Mouse (Mus musculus) limb, embryonic 10.5 days (tissue): Measurements from ENCODE around the gene Dera. TPM values are rescaled to one million over a fixed set of nuclear protein-coding genes. Genes with fewer than 3 reads are reported as not detected.

Experiments
- DNase-seq: peaks from one replicate; pipeline ENCODE4 v3.0.0-alpha.2; 2017; ENCODE audit warnings: low spot score
- H3K27ac ChIP-seq: fragments of 300-500 bp; sonication (generic); 2 replicates; pipeline ENCODE4 v1.5.1; 2016; ENCODE audit warnings: mild to moderate bottlenecking
- H3K27me3 ChIP-seq: fragments of 300-500 bp; sonication (generic); 2 replicates; pipeline ENCODE4 v1.6.1; 2016; ENCODE audit warnings: low read depth, mild to moderate bottlenecking; ENCODE audit not compliant: poor library complexity, severe bottlenecking
- H3K36me3 ChIP-seq: fragments of 300-500 bp; sonication (generic); 2 replicates; pipeline ENCODE4 v1.6.1; 2016; ENCODE audit warnings: mild to moderate bottlenecking, moderate library complexity
- H3K4me1 ChIP-seq: fragments of 300-500 bp; sonication (generic); 2 replicates; pipeline ENCODE4 v1.6.1; 2016
- H3K4me3 ChIP-seq: fragments of 300-500 bp; sonication (generic); 2 replicates; pipeline ENCODE4 v1.5.1; 2016; ENCODE audit warnings: mild to moderate bottlenecking, moderate library complexity
- H3K9me3 ChIP-seq: fragments of 300-500 bp; sonication (generic); replicated peaks from 2 replicates; pipeline ENCODE4 v1.6.1; 2016; ENCODE audit warnings: mild to moderate bottlenecking
- WGBS: fragments of 180-500 bp; shearing (Covaris S2); methylation state at CpG from one replicate; pipeline ENCODE4 v1.1.7; 2016; 5-methylcytosine and 5-hydroxymethylcytosine counted together
- polyA plus RNA-seq: library from polyadenylated mRNA; unstranded; fragments of >200 nt; fragmentation: Nextera tagmentation; extraction: Ambion mirVana; gene quantifications from 2 replicates; pipeline ENCODE4 v1.2.1, GENCODE M21; 2016

Gene Dera
- polyA plus RNA-seq, 1 experiment from 2014 or later = 76.0 TPM

GRCm38 (mm10) chr6:137796596-137797567 lies 42.5 kb downstream of the Dera start:
- 65% methylated on average over 29 of the region's 29 CpGs for WGBS
- Histone ChIP-seq H3K9me3 (peaks cover 4% of the 10 kb centered on the region; the same call in 1 of the 2 replicates), H3K36me3 (peaks cover 41% of the 10 kb centered on the region), H3K4me3 (no peak overlapping the region), H3K27me3 (no peaks in the 10 kb centered on the region), H3K27ac (peak overlapping the region; percentile 46; the same call in 1 of the 2 replicates), H3K4me1 (peaks cover 39% of the 10 kb centered on the region)
- DNase-seq = no peak

GRCm38 (mm10) chr6:137799253-137799652 lies 44.9 kb downstream of the Dera start:
- Histone ChIP-seq H3K4me3 (no peak overlapping the region), H3K4me1 (peaks cover 51% of the 10 kb centered on the region), H3K9me3 (peaks cover 4% of the 10 kb centered on the region; the same call in 1 of the 2 replicates), H3K27me3 (no peaks in the 10 kb centered on the region), H3K27ac (no peak overlapping the region), H3K36me3 (peaks cover 40% of the 10 kb centered on the region)
- 88% methylated on average over 9 of the region's 9 CpGs for WGBS
- DNase-seq = no peak

- no peak for DNase-seq
These were observed 49.2 kb downstream of the Dera start for GRCm38 (mm10) chr6:137803456-137804005.

GRCm38 (mm10) chr6:137804121-137804520 lies 49.8 kb downstream of the Dera start:
- H3K36me3 ChIP-seq = peaks cover 31% of the 10 kb centered on the region
- no peaks in the 10 kb centered on the region for H3K27me3 ChIP-seq
- peaks cover 39% of the 10 kb centered on the region for H3K4me1 ChIP-seq
- peaks cover 4% of the 10 kb centered on the region; the same call in 1 of the 2 replicates for H3K9me3 ChIP-seq
- no peak overlapping the region for H3K4me3 ChIP-seq
- no peak for DNase-seq
- peak overlapping the region; percentile 71 for H3K27ac ChIP-seq
- 75% methylated on average over 7 of the region's 7 CpGs for WGBS

More at GRCm38 (mm10) chr6:137803456-137804005, 49.2 kb downstream of the Dera start:
- Histone ChIP-seq H3K36me3 (peaks cover 36% of the 10 kb centered on the region), H3K9me3 (peaks cover 4% of the 10 kb centered on the region; the same call in 1 of the 2 replicates), H3K4me1 (peaks cover 39% of the 10 kb centered on the region), H3K27me3 (no peaks in the 10 kb centered on the region), H3K27ac (peak overlapping the region; percentile 71), H3K4me3 (no peak overlapping the region)
- WGBS = 56% methylated on average over 12 of the region's 12 CpGs

GRCm38 (mm10) chr6:137804606-137805005 lies 50.3 kb downstream of the Dera start:
- peaks cover 4% of the 10 kb centered on the region; the same call in 1 of the 2 replicates for H3K9me3 ChIP-seq
- peak overlapping the region; percentile 71 for H3K27ac ChIP-seq
- H3K27me3 ChIP-seq = no peaks in the 10 kb centered on the region
- no peak for DNase-seq
- WGBS = 48% methylated on average over 9 of the region's 9 CpGs
- H3K4me1 ChIP-seq = peaks cover 39% of the 10 kb centered on the region
- H3K36me3 ChIP-seq = peaks cover 28% of the 10 kb centered on the region
- H3K4me3 ChIP-seq = no peak overlapping the region

- Histone ChIP-seq H3K4me3 (no peak overlapping the region), H3K9me3 (no peaks in the 10 kb centered on the region), H3K27me3 (no peaks in the 10 kb centered on the region), H3K4me1 (peaks cover 45% of the 10 kb centered on the region), H3K36me3 (peaks cover 11% of the 10 kb centered on the region), H3K27ac (peak overlapping the region; percentile 71; the same call in 1 of the 2 replicates)
- DNase-seq = no peak
- 72% methylated on average over 3 of the region's 3 CpGs for WGBS
These were observed 52.0 kb downstream of the Dera start for GRCm38 (mm10) chr6:137806342-137806741.

- H3K27ac ChIP-seq = no peak overlapping the region
- DNase-seq = no peak
- WGBS = 84% methylated on average over 8 of the region's 8 CpGs
- no peaks in the 10 kb centered on the region for H3K27me3 ChIP-seq
- H3K36me3 ChIP-seq = peaks cover 10% of the 10 kb centered on the region
- H3K4me1 ChIP-seq = peaks cover 45% of the 10 kb centered on the region
- H3K4me3 ChIP-seq = no peak overlapping the region
- no peaks in the 10 kb centered on the region for H3K9me3 ChIP-seq
These were observed 52.5 kb downstream of the Dera start for GRCm38 (mm10) chr6:137806806-137807205.

GRCm38 (mm10) chr6:137807296-137807695 lies 53.0 kb downstream of the Dera start:
- peak overlapping the region; percentile 36; the same call in 1 of the 2 replicates for H3K27ac ChIP-seq
- H3K27me3 ChIP-seq = no peaks in the 10 kb centered on the region
- H3K9me3 ChIP-seq = no peaks in the 10 kb centered on the region
- no peak overlapping the region for H3K4me3 ChIP-seq
- no peak for DNase-seq
- H3K36me3 ChIP-seq = peaks cover 10% of the 10 kb centered on the region
- 86% methylated on average over 6 of the region's 6 CpGs for WGBS
- peaks cover 45% of the 10 kb centered on the region for H3K4me1 ChIP-seq

GRCm38 (mm10) chr6:137808706-137809105 lies 54.4 kb downstream of the Dera start:
- Histone ChIP-seq H3K9me3 (no peaks in the 10 kb centered on the region), H3K4me1 (peaks cover 32% of the 10 kb centered on the region), H3K4me3 (no peak overlapping the region), H3K27ac (no peak overlapping the region), H3K27me3 (no peaks in the 10 kb centered on the region), H3K36me3 (peaks cover 7% of the 10 kb centered on the region)
- 95% methylated on average over 6 of the region's 6 CpGs for WGBS
- DNase-seq = no peak

- no peak overlapping the region for H3K4me3 ChIP-seq
- peak overlapping the region; percentile 54; the same call in 1 of the 2 replicates for H3K27ac ChIP-seq
- peaks cover 18% of the 10 kb centered on the region for H3K4me1 ChIP-seq
- no peaks in the 10 kb centered on the region for H3K9me3 ChIP-seq
- WGBS = 39% methylated on average over 5 of the region's 5 CpGs
- H3K27me3 ChIP-seq = no peaks in the 10 kb centered on the region
- no peak for DNase-seq
- H3K36me3 ChIP-seq = peaks cover 7% of the 10 kb centered on the region
These were observed 55.8 kb downstream of the Dera start for GRCm38 (mm10) chr6:137810136-137810535.

- Histone ChIP-seq H3K27ac (no peak overlapping the region), H3K4me1 (peaks cover 5% of the 10 kb centered on the region), H3K27me3 (no peaks in the 10 kb centered on the region), H3K9me3 (no peaks in the 10 kb centered on the region), H3K4me3 (no peak overlapping the region), H3K36me3 (peaks cover 14% of the 10 kb centered on the region)
- 95% methylated on average over 1 of the region's 1 CpGs for WGBS
- no peak for DNase-seq
These were observed 59.7 kb downstream of the Dera start for GRCm38 (mm10) chr6:137814006-137814405.

GRCm38 (mm10) chr6:137816508-137816907 lies 62.2 kb downstream of the Dera start:
- Histone ChIP-seq H3K27ac (no peak overlapping the region), H3K9me3 (no peaks in the 10 kb centered on the region), H3K27me3 (no peaks in the 10 kb centered on the region), H3K4me1 (no peaks in the 10 kb centered on the region), H3K4me3 (no peak overlapping the region), H3K36me3 (peaks cover 14% of the 10 kb centered on the region)
- 88% methylated on average over 9 of the region's 9 CpGs for WGBS
- no peak for DNase-seq

- no peak for DNase-seq
- no peaks in the 10 kb centered on the region for H3K27me3 ChIP-seq
- peak overlapping the region; percentile 25; the same call in 1 of the 2 replicates for H3K27ac ChIP-seq
- 85% methylated on average over 5 of the region's 5 CpGs for WGBS
- H3K4me3 ChIP-seq = no peak overlapping the region
- peaks cover 8% of the 10 kb centered on the region for H3K4me1 ChIP-seq
- H3K36me3 ChIP-seq = peaks cover 9% of the 10 kb centered on the region
- no peaks in the 10 kb centered on the region for H3K9me3 ChIP-seq
These were observed 68.2 kb downstream of the Dera start for GRCm38 (mm10) chr6:137822550-137822949.
